Mouse (Mus musculus): Measurements from ENCODE around the gene Caskin1. TPM values are rescaled to one million over a fixed set of nuclear protein-coding genes. Genes with fewer than 3 reads are reported as not detected.
A peak's percentile ranks its signal among the peaks of the same experiment; 100 is the strongest.

Gene Caskin1
- polyA plus RNA-seq, 1 experiment = 1.7 TPM

DNA sequence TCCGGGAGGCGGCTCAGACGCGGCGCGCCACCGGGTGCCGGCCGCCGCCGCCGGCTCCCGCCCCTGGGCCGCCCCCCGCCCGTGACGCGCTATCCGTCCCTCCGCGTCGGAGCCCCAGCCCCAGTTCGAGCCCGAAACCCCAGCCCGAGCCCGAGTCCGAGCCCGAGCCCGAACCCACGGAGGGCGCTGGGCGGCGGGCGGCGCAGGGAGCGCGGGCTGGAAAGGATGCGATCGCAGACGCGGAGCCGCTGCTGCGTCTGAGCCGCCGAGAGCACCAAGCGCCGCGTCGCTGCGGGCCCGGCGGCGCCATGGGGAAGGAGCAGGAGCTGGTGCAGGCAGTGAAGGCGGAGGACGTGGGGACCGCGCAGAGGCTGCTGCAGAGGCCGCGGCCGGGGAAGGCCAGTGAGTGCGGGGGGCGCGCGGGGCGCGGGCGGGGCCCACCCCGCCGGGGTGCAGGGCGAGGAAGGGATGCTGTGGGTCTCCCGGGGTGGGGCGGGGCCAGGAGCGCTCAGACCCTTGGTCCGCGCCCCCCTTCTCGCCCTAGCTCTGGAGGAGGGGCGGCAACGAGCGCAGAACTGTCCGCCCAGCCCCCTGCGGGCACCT lies 362 bp downstream of the Caskin1 start:
- H3K36me3 ChIP-seq (ENCODE audit: control insufficient read depth, insufficient read depth, low read length, poor library complexity, severe bottlenecking) = no peaks in the 10 kb centered on the region
- peak overlapping the region; percentile 80 for H3K9ac ChIP-seq (ENCODE audit: low read depth, poor library complexity, severe bottlenecking)
- no peaks in the 10 kb centered on the region for H3K27me3 ChIP-seq (ENCODE audit: control insufficient read depth, insufficient read depth, low read length, poor library complexity, severe bottlenecking)
- no peaks in the 10 kb centered on the region for H3K9me3 ChIP-seq (replicated peaks; ENCODE audit: control insufficient read depth, insufficient read depth, low read length, poor library complexity, severe bottlenecking)
- H3K4me3 ChIP-seq (ENCODE audit: low read depth, low read length) = peak overlapping the region; percentile 63
- no peaks in the 10 kb centered on the region for H3K4me1 ChIP-seq (ENCODE audit: control insufficient read depth, insufficient read depth, low read length)
- H3K27ac ChIP-seq (ENCODE audit: insufficient read depth, low read length) = no peak overlapping the region
- TF ChIP-seq POLR2A (IDR thresholded peaks at IDR 0.05; ENCODE audit: insufficient read depth, low read length) = no peak
- TF ChIP-seq CTCF (IDR thresholded peaks at IDR 0.05; ENCODE audit: low read depth, low read length) = no peak
- no peak for TF ChIP-seq EP300 (IDR thresholded peaks at IDR 0.05; ENCODE audit: insufficient read depth, low read depth, low read length)

DNA sequence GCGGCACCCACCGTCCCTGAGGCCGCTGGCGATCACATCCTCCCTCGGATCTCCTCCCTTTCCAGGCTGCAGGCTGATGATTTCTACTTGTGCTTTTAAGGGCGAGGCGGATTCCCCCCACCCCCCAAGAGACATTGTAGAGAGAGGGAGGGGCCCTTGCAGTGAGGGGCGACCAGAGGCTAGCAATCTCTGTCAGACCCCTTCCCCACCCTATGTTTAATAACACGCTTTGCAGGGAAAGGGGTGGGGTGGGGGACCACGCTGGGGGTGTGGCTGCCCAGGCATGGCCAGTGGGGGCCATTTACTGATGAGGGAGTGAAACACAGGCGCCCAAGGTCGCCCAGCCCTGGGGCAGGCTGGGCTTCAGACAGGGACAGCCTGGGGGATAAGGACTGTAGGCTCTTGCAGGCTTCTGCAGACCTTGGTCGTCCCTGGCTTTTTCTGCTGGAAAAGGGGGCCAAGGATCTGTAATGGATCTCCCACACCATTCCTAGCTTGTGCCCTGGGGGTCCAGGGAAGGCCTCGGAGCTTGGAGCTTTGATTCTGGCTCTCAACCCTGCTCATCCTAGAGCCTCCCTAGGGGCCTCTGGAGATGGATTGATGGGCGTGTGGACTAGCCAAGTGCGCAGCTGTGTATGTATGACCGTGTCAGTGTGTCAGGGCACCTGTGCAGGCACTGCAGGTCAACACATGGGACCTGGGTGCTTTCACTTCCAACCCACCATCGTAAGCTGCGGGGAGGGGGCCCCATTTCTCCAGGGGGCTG lies 1.0 kb downstream of the Caskin1 start:
- Histone ChIP-seq H3K36me3 (ENCODE audit: control insufficient read depth, insufficient read depth, low read length, poor library complexity, severe bottlenecking) (no peaks in the 10 kb centered on the region), H3K9me3 (replicated peaks; ENCODE audit: control insufficient read depth, insufficient read depth, low read length, poor library complexity, severe bottlenecking) (no peaks in the 10 kb centered on the region), H3K27ac (ENCODE audit: insufficient read depth, low read length) (no peak overlapping the region), H3K4me3 (ENCODE audit: low read depth, low read length) (peak overlapping the region; percentile 63), H3K27me3 (ENCODE audit: control insufficient read depth, insufficient read depth, low read length, poor library complexity, severe bottlenecking) (no peaks in the 10 kb centered on the region), H3K9ac (ENCODE audit: low read depth, poor library complexity, severe bottlenecking) (peak overlapping the region; percentile 80), H3K4me1 (ENCODE audit: control insufficient read depth, insufficient read depth, low read length) (no peaks in the 10 kb centered on the region)
- TF ChIP-seq POLR2A (IDR thresholded peaks at IDR 0.05; ENCODE audit: insufficient read depth, low read length) (no peak), EP300 (IDR thresholded peaks at IDR 0.05; ENCODE audit: insufficient read depth, low read depth, low read length) (no peak), CTCF (IDR thresholded peaks at IDR 0.05; ENCODE audit: low read depth, low read length) (no peak)

DNA sequence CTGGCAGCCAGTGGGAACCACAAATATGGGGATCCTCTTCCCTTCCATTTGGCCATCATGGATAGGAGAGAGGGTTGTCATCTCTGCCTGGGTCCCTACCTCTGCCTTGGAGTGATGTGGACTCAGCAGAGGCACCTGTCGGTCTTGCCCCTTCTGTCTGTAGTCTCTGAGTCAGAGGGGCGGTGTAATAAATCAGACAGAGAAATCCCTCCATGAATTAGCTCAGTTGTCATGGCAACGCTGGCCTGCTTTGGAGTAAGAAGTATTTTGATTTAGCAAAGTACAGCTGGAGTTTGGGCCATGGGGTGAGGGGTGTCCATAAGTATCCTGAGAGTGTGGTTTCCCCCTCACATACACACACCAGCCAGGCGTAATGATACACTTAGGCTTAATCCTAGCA lies 2.0 kb downstream of the Caskin1 start:
- no peak overlapping the region for H3K27ac ChIP-seq (ENCODE audit: insufficient read depth, low read length)

DNA sequence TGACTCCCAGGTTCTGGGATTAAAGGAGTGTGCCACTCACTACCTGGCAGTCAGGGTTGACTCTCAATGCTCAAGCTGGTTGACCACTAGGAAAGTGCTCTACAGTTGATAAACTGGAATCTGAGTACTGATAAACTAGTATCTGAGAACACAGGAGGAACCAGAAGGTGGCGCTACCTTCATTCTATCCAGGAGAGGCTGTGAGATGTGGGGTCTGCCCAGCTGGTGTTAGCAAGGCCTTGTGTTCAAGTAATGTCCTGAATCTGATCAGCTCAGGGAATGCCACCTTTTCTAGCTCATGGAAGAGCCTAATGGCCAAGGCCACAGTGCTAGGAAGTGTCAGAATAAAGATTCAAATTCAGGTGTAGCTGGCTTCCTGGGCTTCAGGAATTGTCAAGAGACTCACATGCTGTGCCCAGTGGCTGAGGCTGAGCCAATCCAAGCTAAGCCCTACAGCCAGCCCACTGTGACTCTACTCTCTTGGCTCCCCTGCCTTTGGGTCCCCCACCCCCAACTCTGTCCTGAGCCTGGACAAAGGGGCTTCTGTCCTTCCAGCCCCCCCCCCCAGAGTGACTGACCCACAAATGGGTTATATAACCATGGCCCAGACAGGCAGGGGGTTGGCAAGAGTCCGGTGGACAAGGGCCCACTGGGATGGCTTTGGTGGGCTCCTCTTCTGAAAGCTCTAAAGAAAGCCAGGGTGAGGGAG lies 6.4 kb downstream of the Caskin1 start:
- Histone ChIP-seq H3K4me3 (ENCODE audit: low read depth, low read length) (no peak overlapping the region), H3K4me1 (ENCODE audit: control insufficient read depth, insufficient read depth, low read length) (no peaks in the 10 kb centered on the region), H3K9me3 (replicated peaks; ENCODE audit: control insufficient read depth, insufficient read depth, low read length, poor library complexity, severe bottlenecking) (no peaks in the 10 kb centered on the region), H3K36me3 (ENCODE audit: control insufficient read depth, insufficient read depth, low read length, poor library complexity, severe bottlenecking) (no peaks in the 10 kb centered on the region), H3K9ac (ENCODE audit: low read depth, poor library complexity, severe bottlenecking) (no peak overlapping the region), H3K27ac (ENCODE audit: insufficient read depth, low read length) (no peak overlapping the region), H3K27me3 (ENCODE audit: control insufficient read depth, insufficient read depth, low read length, poor library complexity, severe bottlenecking) (no peaks in the 10 kb centered on the region)
- peak; percentile 57 for TF ChIP-seq CTCF (IDR thresholded peaks at IDR 0.05; ENCODE audit: low read depth, low read length)
- TF ChIP-seq EP300 (IDR thresholded peaks at IDR 0.05; ENCODE audit: insufficient read depth, low read depth, low read length) = no peak

More for the DNA sequence above, 2.0 kb downstream of the Caskin1 start:
- Histone ChIP-seq H3K9me3 (replicated peaks; ENCODE audit: control insufficient read depth, insufficient read depth, low read length, poor library complexity, severe bottlenecking) (no peaks in the 10 kb centered on the region), H3K9ac (ENCODE audit: low read depth, poor library complexity, severe bottlenecking) (no peak overlapping the region), H3K4me3 (ENCODE audit: low read depth, low read length) (no peak overlapping the region), H3K27me3 (ENCODE audit: control insufficient read depth, insufficient read depth, low read length, poor library complexity, severe bottlenecking) (no peaks in the 10 kb centered on the region), H3K4me1 (ENCODE audit: control insufficient read depth, insufficient read depth, low read length) (no peaks in the 10 kb centered on the region), H3K36me3 (ENCODE audit: control insufficient read depth, insufficient read depth, low read length, poor library complexity, severe bottlenecking) (no peaks in the 10 kb centered on the region)
- TF ChIP-seq EP300 (IDR thresholded peaks at IDR 0.05; ENCODE audit: insufficient read depth, low read depth, low read length) (no peak), POLR2A (IDR thresholded peaks at IDR 0.05; ENCODE audit: insufficient read depth, low read length) (no peak), CTCF (IDR thresholded peaks at IDR 0.05; ENCODE audit: low read depth, low read length) (no peak)

DNA sequence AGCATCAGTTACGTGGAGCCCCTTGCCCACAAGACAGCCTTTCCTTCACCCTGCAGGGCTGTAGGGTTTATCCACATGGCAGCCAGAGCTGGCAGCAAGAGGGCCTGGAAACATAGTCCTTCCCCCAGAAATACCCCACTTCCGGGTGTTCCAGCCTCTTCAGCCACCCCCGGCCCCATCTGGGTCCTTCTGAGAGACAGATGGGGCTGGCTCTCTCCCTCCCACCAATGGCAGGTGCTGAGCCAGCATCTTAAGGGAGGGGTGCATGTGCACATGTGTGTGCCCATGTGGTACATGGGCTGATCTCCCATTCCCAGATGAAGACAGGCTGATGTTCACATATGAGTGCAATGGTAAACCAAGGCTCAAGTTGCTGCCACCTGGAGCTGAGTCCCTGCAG lies 7.0 kb downstream of the Caskin1 start:
- Histone ChIP-seq H3K27ac (ENCODE audit: insufficient read depth, low read length) (no peak overlapping the region), H3K4me3 (ENCODE audit: low read depth, low read length) (no peak overlapping the region), H3K36me3 (ENCODE audit: control insufficient read depth, insufficient read depth, low read length, poor library complexity, severe bottlenecking) (no peaks in the 10 kb centered on the region), H3K4me1 (ENCODE audit: control insufficient read depth, insufficient read depth, low read length) (no peaks in the 10 kb centered on the region), H3K9ac (ENCODE audit: low read depth, poor library complexity, severe bottlenecking) (no peak overlapping the region), H3K27me3 (ENCODE audit: control insufficient read depth, insufficient read depth, low read length, poor library complexity, severe bottlenecking) (no peaks in the 10 kb centered on the region), H3K9me3 (replicated peaks; ENCODE audit: control insufficient read depth, insufficient read depth, low read length, poor library complexity, severe bottlenecking) (no peaks in the 10 kb centered on the region)
- TF ChIP-seq EP300 (IDR thresholded peaks at IDR 0.05; ENCODE audit: insufficient read depth, low read depth, low read length) (no peak), POLR2A (IDR thresholded peaks at IDR 0.05; ENCODE audit: insufficient read depth, low read length) (no peak), CTCF (IDR thresholded peaks at IDR 0.05; ENCODE audit: low read depth, low read length) (no peak)

DNA sequence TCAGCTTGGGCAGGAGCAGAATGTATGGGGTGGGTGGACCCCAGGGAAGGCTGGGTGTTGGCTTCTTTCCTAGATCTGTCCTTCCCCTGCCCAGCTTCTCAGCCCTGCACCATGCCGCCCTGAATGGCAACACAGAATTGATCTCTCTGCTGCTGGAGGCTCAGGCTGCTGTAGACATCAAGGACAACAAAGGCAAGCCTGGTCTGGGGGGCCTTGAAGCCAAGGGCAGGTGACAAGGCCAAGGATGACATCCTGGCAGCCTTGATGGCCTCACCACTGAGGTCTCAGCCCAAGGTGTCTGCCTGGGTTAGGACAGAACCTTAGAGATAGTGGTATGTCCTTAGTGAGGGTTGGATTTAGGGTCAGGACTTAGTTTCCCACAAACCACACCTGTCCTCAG lies 7.6 kb downstream of the Caskin1 start:
- H3K4me3 ChIP-seq (ENCODE audit: low read depth, low read length) = no peak overlapping the region
- H3K27me3 ChIP-seq (ENCODE audit: control insufficient read depth, insufficient read depth, low read length, poor library complexity, severe bottlenecking) = no peaks in the 10 kb centered on the region
- no peak overlapping the region for H3K9ac ChIP-seq (ENCODE audit: low read depth, poor library complexity, severe bottlenecking)
- TF ChIP-seq POLR2A (IDR thresholded peaks at IDR 0.05; ENCODE audit: insufficient read depth, low read length) (no peak), EP300 (IDR thresholded peaks at IDR 0.05; ENCODE audit: insufficient read depth, low read depth, low read length) (no peak), CTCF (IDR thresholded peaks at IDR 0.05; ENCODE audit: low read depth, low read length) (no peak)
- H3K9me3 ChIP-seq (replicated peaks; ENCODE audit: control insufficient read depth, insufficient read depth, low read length, poor library complexity, severe bottlenecking) = no peaks in the 10 kb centered on the region
- H3K4me1 ChIP-seq (ENCODE audit: control insufficient read depth, insufficient read depth, low read length) = no peaks in the 10 kb centered on the region
- H3K36me3 ChIP-seq (ENCODE audit: control insufficient read depth, insufficient read depth, low read length, poor library complexity, severe bottlenecking) = no peaks in the 10 kb centered on the region
- H3K27ac ChIP-seq (ENCODE audit: insufficient read depth, low read length) = no peak overlapping the region

Data from ES-Bruce4 (cell line).